Mouse (Mus musculus) testis, adult 2 months (tissue): Measurements from ENCODE around the gene Yipf3. TPM values are rescaled to one million over a fixed set of nuclear protein-coding genes. Genes with fewer than 3 reads are reported as not detected.

Experiments
- H3K27ac ChIP-seq: fragments of 200-500 bp; 2 replicates; pipeline ENCODE4 v1.5.1; 2012; ENCODE audit warnings: low read depth, low read length; ENCODE audit not compliant: control insufficient read depth, insufficient read depth
- H3K27me3 ChIP-seq: fragments of 200-500 bp; 2 replicates; pipeline ENCODE4 v1.6.1; 2012; ENCODE audit warnings: mild to moderate bottlenecking, low read length, moderate library complexity; ENCODE audit not compliant: control insufficient read depth, insufficient read depth
- H3K36me3 ChIP-seq: fragments of 200-500 bp; 2 replicates; pipeline ENCODE4 v1.6.1; 2012; ENCODE audit warnings: mild to moderate bottlenecking, low read length; ENCODE audit not compliant: control insufficient read depth, insufficient read depth
- H3K4me1 ChIP-seq: fragments of 200-500 bp; 2 replicates; pipeline ENCODE4 v1.6.1; 2012; ENCODE audit warnings: low read length; ENCODE audit not compliant: control insufficient read depth, insufficient read depth
- H3K4me3 ChIP-seq: fragments of 200-500 bp; 2 replicates; pipeline ENCODE4 v1.5.1; 2012; ENCODE audit warnings: low read depth, mild to moderate bottlenecking, low read length, moderate library complexity, mixed read lengths; ENCODE audit not compliant: control insufficient read depth
- CTCF ChIP-seq: fragments of 200-500 bp; IDR thresholded peaks from 2 replicates; pipeline ENCODE4 v1.5.1; 2012; ENCODE audit warnings: low read depth, mild to moderate bottlenecking, inconsistent platforms, low read length, moderate library complexity; ENCODE audit not compliant: control insufficient read depth, insufficient read depth, insufficient replicate concordance
- POLR2A ChIP-seq: fragments of 200-500 bp; IDR thresholded peaks from 2 replicates; pipeline ENCODE4 v1.6.1; 2012; ENCODE audit warnings: low read depth, mild to moderate bottlenecking, inconsistent platforms, low read length, moderate library complexity; ENCODE audit not compliant: control insufficient read depth
- polyA plus RNA-seq: library from polyadenylated mRNA; depleted of rRNA; stranded (reverse); fragments of >200 nt; gene quantifications from 2 replicates; pipeline ENCODE4 v1.2.3, GENCODE M21; 2012; rRNA removed

Yipf3 gene
- 67.9 and 75.4 TPM in 2 replicates for polyA plus RNA-seq

- TF ChIP-seq CTCF (no peak), POLR2A (peak; percentile 97)
- Histone ChIP-seq H3K36me3 (no peaks in the 10 kb centered on the region; the same call in 1 of the 2 replicates), H3K4me1 (peaks cover 5% of the 10 kb centered on the region), H3K27me3 (no peaks in the 10 kb centered on the region), H3K4me3 (peak within 1 kb of the TSS; percentile 98), H3K27ac (peak within 1 kb of the TSS; percentile 90)
Measured at GRCm38 (mm10) chr17:46247512-46248188, at the start of gene Yipf3, which contains the start of gene Polr1c. Gene Yipf3, plus strand, starts transcription at chr17:46248080. Gene Polr1c, minus strand, starts transcription at chr17:46248054.

GRCm38 (mm10) chr17:46201151-46201550 lies 46.7 kb upstream of the Yipf3 start:
- Histone ChIP-seq H3K27me3 (no peaks in the 10 kb centered on the region), H3K27ac (no peak overlapping the region), H3K36me3 (0 out of 2 replicates have a peak, but pooled peaks cover 2% of the 10 kb centered on the region), H3K4me3 (peak overlapping the region; percentile 64), H3K4me1 (peaks cover 2% of the 10 kb centered on the region)
- TF ChIP-seq CTCF (no peak), POLR2A (no peak)

GRCm38 (mm10) chr17:46202421-46203071 lies 45.3 kb upstream of the Yipf3 start, which contains the start of the genes Polh and Xpo5:
Gene Polh, minus strand, starts transcription at chr17:46202645.
Gene Xpo5, plus strand, starts transcription at chr17:46202782.
- H3K36me3 ChIP-seq: no peaks in the 10 kb centered on the region; the same call in 1 of the 2 replicates
- H3K4me1 ChIP-seq: peaks cover 2% of the 10 kb centered on the region
- H3K27ac ChIP-seq: peak within 1 kb of the TSS; percentile 91
- peak within 1 kb of the TSS; percentile 88 for H3K4me3 ChIP-seq
- peak; percentile 96 for TF ChIP-seq POLR2A
- TF ChIP-seq CTCF: no peak
- H3K27me3 ChIP-seq: no peaks in the 10 kb centered on the region

GRCm38 (mm10) chr17:46203078-46203477 lies 44.8 kb upstream of the Yipf3 start:
- Histone ChIP-seq H3K4me1 (peaks cover 2% of the 10 kb centered on the region), H3K27ac (peak overlapping the region; percentile 91), H3K36me3 (peaks cover under 1% of the 10 kb centered on the region), H3K27me3 (no peaks in the 10 kb centered on the region), H3K4me3 (peak overlapping the region; percentile 88)
- TF ChIP-seq POLR2A (no peak), CTCF (no peak)

- no peaks in the 10 kb centered on the region for H3K27me3 ChIP-seq
- no peak overlapping the region for H3K4me3 ChIP-seq
- no peak for TF ChIP-seq CTCF
- no peak for TF ChIP-seq POLR2A
- H3K36me3 ChIP-seq: peaks cover 2% of the 10 kb centered on the region
- H3K4me1 ChIP-seq: peaks cover 2% of the 10 kb centered on the region
- H3K27ac ChIP-seq: no peak overlapping the region
Measured at GRCm38 (mm10) chr17:46206676-46207075, 41.2 kb upstream of the Yipf3 start.

- H3K36me3 ChIP-seq: peaks cover 2% of the 10 kb centered on the region
- H3K27me3 ChIP-seq: no peaks in the 10 kb centered on the region
- H3K27ac ChIP-seq: no peak overlapping the region
- TF ChIP-seq CTCF (no peak), POLR2A (no peak)
- H3K4me3 ChIP-seq: no peak overlapping the region
- H3K4me1 ChIP-seq: no peaks in the 10 kb centered on the region
Measured at GRCm38 (mm10) chr17:46210550-46210949, 37.3 kb upstream of the Yipf3 start.

GRCm38 (mm10) chr17:46221601-46222000 lies 26.3 kb upstream of the Yipf3 start:
- no peak for TF ChIP-seq CTCF
- TF ChIP-seq POLR2A: no peak
- no peaks in the 10 kb centered on the region for H3K4me1 ChIP-seq
- no peak overlapping the region for H3K4me3 ChIP-seq
- H3K36me3 ChIP-seq: peaks cover 5% of the 10 kb centered on the region
- no peaks in the 10 kb centered on the region for H3K27me3 ChIP-seq
- no peak overlapping the region for H3K27ac ChIP-seq
